Mouse (Mus musculus) adrenal gland, adult 2 months (tissue): ENCODE data around the gene Cd72. TPM values are rescaled to one million over a fixed set of nuclear protein-coding genes. Genes with fewer than 3 reads are reported as not detected.
A peak's percentile ranks its signal among the peaks of the same experiment; 100 is the strongest.
"Not testable (repeated sequence)": the region's sequence is repeated elsewhere in the genome, so short reads cannot be mapped to it uniquely, and the experiment has no call there.

Experiments
- DNase-seq: peaks from one replicate; pipeline ENCODE4 v3.0.0; 2021
- long read RNA-seq: library from polyadenylated mRNA; stranded (forward); transcript quantifications from one replicate; pipeline ENCODE4 v2.0.0, GENCODE M21; 2021
- polyA plus RNA-seq: library from polyadenylated mRNA; depleted of rRNA; stranded (reverse); fragments of >200 nt; gene quantifications from 2 replicates; pipeline ENCODE4 v1.2.3, GENCODE M21; 2012; rRNA removed
- total RNA-seq, 2 experiments: library from RNA; stranded (reverse); gene quantifications; 2 replicates each; pipeline ENCODE4 v1.2.3; 2021

Cd72 gene
- total RNA-seq = 1 to 10 TPM; 3.0 to 3.3 TPM
- 3.3 and 3.7 TPM in 2 replicates for polyA plus RNA-seq
- long read RNA-seq, partial matches to known transcripts = 0 of 2 reads
- long read RNA-seq, other reads (novel, unspliced or antisense) = 0 of 2 reads

GRCm38 (mm10) chr4:43454041-43454836 lies at the start of gene Cd72:
TSS of gene Cd72 (minus strand) at chr4:43454628.
- no peak for DNase-seq

DNA sequence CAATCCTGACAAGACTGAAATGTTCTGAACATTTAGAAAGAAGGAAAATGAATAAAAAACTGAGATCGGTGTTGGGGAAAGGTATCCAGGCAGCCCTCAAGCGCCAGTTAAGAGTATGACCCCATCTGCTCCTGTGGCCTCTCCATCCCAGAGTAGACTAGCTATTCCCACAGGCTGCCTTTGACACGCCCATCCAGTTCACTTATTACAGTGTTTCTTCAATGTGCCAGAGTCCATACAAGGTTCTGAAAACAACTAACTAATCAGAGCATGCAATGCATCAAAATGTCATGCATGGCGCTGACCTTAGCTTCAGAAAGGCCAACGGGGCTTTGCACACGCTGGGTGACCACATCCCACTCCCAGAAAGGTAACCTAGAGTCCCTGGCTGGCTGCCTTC lies 49.1 kb upstream of the Cd72 start:
- DNase-seq = no peak

- no peak for DNase-seq
Observed at GRCm38 (mm10) chr4:43503041-43503440, 48.6 kb upstream of the Cd72 start.

GRCm38 (mm10) chr4:43499407-43500333 lies 45.2 kb upstream of the Cd72 start, which contains the start of gene Arhgef39:
TSS of gene Arhgef39 (minus strand) at chr4:43499695.
- peak; percentile 90 for DNase-seq

GRCm38 (mm10) chr4:43498983-43499382 lies 44.6 kb upstream of the Cd72 start:
- no peak for DNase-seq

- DNase-seq = no peak
Observed at GRCm38 (mm10) chr4:43497946-43498345, 43.5 kb upstream of the Cd72 start.

DNA sequence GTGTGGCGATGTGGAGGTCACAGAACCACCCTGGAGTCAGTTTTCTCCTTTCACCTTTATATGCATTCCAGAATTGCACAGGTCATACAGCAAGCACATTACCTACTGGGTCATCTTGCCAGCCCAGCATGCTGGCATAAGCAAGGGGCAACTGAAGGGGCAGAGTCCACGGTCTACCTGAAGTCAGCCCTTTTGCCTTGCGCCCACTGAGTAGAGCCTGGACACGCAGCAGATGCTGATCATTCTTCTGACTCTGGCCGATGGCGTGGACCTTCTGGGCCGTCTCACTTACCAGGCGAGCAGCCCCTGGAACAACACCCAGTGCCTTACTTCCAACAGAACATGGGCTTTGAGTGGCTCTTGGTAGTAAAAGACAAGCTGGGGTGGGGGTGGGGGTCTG lies 43.0 kb upstream of the Cd72 start:
- no peak for DNase-seq

GRCm38 (mm10) chr4:43496587-43496986 lies 42.2 kb upstream of the Cd72 start:
- DNase-seq = no peak

DNA sequence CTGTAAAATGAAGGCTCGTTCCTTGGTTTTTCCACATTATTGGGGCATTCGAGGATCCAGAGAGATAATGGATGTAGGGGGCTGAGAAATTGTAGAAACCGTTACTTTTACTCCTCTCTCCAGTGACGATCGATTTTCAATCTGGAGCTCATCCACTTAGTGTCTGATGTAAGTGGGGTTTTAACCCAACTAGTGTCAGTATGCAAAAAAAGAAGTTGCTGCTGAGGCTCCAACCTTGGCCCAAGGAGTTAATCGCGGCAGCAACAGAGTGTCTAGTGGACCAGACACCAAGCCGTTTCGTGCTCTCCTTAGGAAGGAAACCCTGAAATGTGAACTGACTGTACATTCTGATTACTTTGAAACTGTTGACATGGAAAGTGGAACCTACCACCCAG lies 39.4 kb upstream of the Cd72 start:
- no peak for DNase-seq

DNA sequence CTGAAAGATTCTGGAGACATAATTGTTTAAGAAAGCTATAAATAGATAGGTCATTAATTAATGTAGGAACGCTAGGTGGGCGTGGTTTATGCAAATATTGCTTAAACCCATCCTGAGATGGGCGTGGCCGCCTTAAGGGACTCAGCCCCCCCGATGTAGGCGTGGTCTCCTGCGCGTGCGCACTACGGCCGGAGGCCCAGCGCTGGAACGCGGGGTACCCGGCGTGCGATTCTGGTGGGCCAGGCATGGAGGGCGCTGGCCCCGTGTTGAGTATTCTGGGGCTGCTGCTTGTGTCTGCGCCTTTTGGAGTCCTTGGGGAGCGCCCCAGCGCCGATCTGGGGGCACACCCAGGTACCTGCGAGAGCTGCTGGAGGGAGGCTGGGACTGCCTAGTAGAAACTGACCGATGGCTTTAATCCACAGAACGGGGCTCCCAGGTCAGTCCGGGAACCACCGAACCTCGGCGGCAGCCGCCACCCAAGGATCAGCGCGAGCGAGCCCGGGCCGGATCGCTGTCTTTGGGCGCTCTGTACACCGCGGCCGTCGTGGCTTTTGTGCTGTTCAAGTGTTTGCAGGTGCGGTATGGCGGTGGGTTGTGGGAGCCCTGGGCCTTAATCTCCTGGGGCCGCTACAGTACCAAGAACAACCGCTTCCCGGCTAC lies 38.9 kb upstream of the Cd72 start:
- DNase-seq = peak; percentile 98

- peak; percentile 96 for DNase-seq
Observed at GRCm38 (mm10) chr4:43492821-43493185, 38.4 kb upstream of the Cd72 start, which contains the start of gene Ccdc107. TSS of gene Ccdc107 (plus strand) at chr4:43492900.

DNA sequence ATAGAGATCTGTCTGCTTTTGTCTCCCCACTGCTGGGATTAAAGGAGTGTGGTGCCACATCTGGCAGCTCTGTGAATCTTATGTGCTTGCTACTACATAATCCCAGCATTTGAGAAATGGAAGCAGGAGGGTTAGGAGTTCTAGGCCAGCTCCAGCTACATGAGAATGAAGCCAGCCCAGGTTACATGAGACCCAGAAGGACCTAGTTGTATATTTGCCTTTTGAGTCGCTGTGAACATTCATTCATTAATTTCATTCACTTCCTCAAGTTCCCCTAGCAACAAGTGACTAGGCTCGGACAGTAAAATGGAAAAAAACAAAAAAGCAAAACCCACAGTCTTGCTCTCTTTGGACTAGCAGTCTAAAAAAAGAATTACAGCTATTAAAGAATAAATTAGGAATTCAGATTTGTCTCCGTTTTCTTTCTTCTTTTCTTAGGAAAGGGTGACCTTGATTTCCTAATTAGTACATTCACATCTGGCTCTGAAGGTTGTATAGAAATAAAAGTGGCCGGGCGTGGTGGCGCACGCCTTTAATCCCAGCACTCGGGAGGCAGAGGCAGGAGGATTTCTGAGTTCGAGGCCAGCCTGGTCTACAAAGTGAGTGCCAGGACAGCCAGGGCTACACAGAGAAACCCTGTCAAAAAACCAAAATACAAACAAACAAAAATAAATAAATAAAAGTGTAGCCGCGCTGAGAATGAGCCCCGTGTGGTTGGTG lies 37.8 kb upstream of the Cd72 start:
- no peak for DNase-seq

DNA sequence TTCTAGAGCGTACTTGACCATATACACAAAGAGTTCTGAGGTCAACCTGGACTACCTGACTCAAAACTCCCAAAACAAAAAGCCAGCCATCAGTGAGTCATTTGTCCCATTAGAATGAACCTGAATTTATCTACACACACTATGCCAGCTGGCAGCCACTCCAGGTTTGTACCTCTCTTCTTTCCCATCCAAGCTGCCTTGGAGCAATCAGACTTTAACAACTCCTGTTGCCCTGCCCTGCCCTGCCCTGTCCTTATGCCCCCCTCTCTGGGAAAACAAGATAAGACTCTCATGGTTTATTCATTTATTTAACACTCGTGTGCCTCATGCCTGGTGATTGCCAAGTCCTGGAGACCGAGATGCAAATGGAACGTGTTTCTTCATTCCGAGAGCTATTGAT lies 36.4 kb upstream of the Cd72 start:
- no peak for DNase-seq

DNA sequence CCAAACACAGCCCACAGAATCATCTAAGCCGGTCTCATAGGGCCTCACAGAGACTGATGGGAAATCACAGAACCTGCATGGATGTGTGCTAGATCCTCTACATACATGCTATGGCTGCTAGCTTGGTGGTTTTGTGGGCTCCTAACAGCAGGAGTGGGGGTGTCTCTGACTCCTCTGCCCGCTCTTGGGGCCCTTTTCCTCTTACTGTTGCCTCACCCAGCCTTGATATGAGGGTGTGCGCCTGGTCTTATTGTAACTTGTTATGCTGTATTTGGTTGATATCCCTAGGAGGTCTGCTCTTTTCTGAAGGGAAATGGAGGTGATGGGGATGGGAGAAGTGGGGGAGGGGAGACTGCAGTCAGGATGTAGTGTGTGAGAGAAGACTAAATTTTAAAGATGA lies 35.2 kb upstream of the Cd72 start:
- DNase-seq = no peak

GRCm38 (mm10) chr4:43485666-43486065 lies 31.2 kb upstream of the Cd72 start:
- not testable (repeated sequence) for DNase-seq

DNA sequence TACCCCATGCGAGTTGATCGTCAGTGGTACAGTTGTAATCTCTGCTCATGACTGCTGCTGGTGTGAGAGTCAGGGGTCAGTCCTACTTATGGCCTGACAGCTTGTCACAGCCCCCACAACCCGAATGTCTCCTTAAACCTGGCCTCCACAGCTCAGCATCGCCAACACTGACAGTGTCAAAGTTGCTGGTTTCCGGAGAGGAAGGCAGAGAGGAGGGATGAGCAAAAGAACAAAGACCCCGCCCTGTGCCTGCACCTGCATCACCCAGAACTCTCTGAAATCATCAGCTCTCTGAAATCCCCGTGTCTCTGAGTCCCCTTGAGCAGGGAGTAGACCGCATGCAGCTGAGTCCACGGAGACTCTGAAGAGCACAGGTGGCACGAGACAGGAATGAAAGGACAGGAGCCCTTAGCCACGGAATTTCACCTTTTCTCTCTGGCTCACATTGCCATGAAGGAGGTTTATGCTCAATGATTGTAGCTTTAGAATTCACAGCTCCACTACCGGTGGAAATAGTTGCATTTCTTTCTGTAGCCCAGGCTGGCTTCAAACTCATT lies 29.2 kb upstream of the Cd72 start, which contains the start of gene Sit1:
Gene Sit1, minus strand, starts transcription at position 200 of the 557 bp plus-strand sequence.
- DNase-seq = no peak

DNA sequence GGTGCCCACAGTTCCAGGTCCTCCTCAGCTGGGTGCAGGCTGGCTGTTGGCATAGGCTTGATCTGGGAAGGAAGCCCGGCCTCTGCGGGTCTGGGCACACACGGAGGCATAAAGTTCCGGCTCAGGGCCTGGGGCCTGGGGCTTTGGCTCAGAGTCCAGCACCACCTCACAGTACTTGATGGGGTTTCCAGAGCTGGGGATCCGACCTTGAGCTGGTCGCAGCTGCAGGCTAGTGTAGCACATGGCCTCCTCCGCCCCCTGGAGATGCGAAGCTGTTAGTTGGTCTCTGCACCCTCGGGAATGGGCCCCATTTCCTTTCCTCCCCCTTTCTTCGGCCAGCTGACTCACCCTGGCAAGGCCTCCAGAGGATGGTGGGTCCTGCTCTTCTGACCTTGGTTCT lies 28.2 kb upstream of the Cd72 start:
- DNase-seq = peak; percentile 75

- DNase-seq = no peak
Observed at GRCm38 (mm10) chr4:43481894-43482456, 27.5 kb upstream of the Cd72 start.

GRCm38 (mm10) chr4:43480985-43481384 lies 26.6 kb upstream of the Cd72 start:
- no peak for DNase-seq
